Mouse (Mus musculus) adrenal gland, adult (tissue): ENCODE data around the gene Yif1b.

ENCODE experiments used
- DNase-seq, 2 experiments: peaks; one replicate each; pipeline ENCODE4 v3.0.0; 2022 to 2023; ENCODE audit warnings: low spot score in 1 of 2; ENCODE audit not compliant: inconsistent age in 2 of 2

The Yif1b gene

GRCm38 (mm10) chr7:29279261-29279660 lies 41.1 kb downstream of the Yif1b start:
- no peak for DNase-seq

DNA sequence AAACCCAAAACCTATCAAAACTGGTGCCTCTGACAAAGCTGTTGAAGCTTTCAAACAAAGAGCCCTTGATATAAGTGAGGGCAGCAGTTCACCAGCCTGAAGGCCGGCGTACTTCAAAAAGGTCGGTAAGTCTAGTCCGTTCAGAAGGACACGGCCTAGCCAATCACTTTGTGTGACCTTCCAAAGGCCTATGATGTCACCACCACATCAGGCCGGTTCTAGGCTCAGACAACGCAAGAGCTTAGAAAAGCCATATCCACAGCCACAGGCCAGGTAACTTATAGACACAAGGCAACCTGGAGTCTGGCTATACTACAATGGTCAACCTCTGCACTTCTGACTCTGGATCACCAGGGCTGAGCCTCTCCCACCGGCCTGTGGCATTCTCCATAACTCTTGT lies 41.8 kb downstream of the Yif1b start:
- peak; percentile 35 to 83 for DNase-seq

- peak in 1 of 2 experiments; percentile 54 for DNase-seq
Observed at GRCm38 (mm10) chr7:29280801-29281200, 42.7 kb downstream of the Yif1b start.

DNA sequence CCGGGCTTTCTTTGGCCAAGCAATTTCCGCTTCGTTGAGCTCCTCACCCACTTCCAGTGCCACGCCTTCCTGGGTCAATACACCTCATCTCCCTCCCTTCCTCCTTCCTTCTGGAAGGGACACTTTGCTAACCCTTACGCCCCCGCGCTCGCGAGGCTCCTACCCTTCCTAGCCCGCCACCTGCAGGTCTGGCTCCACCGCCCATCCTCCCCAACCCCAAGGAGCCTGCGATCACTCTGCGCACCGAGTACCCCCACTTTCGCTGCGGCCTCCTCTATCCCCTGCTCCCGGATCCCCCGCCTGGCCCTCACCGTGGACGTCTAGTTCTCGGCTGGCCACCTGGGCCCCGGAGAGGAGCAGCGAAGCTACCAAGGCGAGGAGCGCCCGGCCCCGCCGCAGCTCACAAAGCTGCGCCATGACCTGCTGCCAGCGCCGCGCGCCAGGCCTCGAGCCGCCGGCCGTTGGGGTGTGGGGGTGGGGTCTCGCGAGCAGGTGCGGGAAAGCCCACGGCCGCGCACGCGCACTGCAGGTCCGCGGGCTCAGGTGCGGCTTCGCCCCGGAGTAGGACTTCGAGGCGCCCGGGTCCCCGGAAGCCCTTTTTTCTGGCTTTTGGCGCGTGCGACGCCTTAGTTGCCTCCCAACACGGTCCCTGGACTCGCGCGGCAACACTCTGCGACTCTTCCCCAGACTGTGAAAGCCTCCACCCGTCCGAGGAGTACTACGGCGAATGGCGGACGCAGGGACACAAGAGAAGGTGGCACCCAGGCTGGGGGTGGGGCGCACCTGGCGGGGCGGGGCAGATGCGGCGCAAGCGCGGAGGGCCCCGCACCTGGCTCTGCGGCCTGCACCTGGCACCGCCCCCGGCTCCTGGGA lies 43.3 kb downstream of the Yif1b start, which contains the start of gene Spint2:
Gene Spint2, minus strand, starts transcription at position 712 of the 873 bp plus-strand sequence.
- DNase-seq, result peak; percentile 81 to 93

- no peak for DNase-seq
Observed at GRCm38 (mm10) chr7:29282074-29282554, 44.0 kb downstream of the Yif1b start.

DNA sequence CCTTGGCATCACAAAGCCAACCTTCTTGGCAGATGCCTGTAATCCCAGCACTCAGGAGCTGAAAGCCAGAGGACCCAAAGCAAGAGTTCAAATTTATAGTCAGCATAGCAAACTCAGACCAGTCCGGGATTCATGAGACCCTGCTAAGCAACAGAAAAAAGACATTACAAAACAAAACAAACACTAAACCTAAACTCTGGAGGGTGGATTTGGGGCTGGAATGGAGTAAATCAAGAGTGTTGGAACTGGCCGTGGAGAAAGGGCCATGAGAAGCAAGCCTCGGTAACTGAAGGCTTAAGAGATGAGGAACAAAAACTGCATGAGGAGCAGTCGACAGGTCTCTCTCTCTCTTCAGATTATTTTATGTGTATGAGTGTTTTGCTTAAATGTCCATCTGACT lies 45.7 kb downstream of the Yif1b start:
- DNase-seq, result no peak

- DNase-seq, result no peak
Observed at GRCm38 (mm10) chr7:29284523-29284922, 46.4 kb downstream of the Yif1b start.

DNA sequence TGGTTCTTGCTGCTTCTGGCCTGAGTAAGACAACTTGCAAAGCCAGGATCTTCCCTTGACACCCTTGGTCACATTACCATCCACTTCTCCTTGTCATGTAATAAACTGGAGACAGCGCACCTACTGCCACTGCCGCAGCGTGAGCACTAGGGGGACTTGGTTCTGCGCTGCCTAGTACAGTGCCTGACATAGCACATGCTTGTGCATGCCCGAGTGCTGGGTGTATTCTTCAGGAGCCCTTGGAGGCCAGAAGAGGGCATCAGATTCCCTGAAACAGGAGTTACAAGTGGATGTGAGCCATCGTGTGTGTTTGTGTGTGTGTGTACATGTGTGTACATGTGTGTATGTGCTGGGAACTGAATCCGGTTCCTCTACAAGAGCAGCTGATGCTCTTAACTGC lies 49.4 kb downstream of the Yif1b start:
- DNase-seq, result no peak

DNA sequence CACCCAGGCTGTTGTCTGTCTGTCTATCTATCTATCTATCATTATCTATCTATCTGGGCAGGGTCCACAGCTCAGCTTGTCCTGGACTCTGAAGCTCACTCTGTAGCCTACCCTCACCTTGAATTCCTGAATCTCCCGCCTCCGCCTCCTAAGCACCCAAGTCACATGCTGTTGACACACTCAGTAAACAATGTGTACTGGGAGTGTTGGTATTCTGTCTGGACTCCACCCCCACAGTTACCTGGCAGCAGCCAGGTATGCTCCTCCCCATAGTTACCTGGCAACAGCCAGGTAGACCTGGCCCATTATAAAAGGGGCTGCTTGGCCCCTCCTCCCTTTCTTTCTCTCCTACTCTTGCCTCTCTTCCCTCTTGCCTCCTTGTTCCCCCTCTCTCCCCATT lies 50.0 kb downstream of the Yif1b start:
- no peak for DNase-seq

DNA sequence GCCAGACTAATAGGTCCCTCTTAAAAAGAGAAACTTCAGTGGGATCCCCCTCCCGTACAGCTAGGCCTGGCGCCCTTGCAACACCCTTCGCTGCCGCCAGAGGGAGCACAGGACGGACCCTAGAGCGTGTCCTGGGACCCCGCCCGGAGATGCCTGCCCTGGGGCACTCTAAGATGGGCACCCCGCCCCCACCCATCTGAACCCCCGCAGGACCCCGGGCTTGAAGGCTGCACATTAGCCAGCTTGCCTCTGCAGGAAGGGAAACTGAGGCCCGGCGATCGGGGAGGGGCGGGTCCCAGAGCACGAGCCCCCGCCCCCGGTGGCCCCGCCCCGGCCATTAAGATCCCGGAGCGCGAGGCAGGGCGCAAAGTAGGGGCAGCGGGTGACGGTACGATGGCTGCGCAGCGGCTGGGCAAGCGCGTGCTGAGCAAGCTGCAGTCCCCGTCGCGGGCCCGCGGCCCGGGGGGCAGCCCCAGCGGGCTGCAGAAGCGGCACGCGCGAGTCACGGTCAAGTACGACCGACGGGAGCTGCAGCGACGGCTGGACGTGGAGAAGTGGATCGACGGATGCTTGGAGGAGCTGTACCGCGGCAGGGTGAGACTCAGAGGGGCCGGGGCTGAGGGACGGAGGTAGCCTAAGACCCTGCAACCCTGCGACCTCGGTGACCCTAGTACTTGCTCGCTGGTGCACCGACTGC lies 51.0 kb downstream of the Yif1b start, which contains the start of gene Ppp1r14a:
Gene Ppp1r14a, plus strand, starts transcription at position 367 of the 697 bp plus-strand sequence.
- DNase-seq, result peak; percentile 55 to 85

- DNase-seq, result no peak
Observed at GRCm38 (mm10) chr7:29289856-29290255, 51.7 kb downstream of the Yif1b start.

DNA sequence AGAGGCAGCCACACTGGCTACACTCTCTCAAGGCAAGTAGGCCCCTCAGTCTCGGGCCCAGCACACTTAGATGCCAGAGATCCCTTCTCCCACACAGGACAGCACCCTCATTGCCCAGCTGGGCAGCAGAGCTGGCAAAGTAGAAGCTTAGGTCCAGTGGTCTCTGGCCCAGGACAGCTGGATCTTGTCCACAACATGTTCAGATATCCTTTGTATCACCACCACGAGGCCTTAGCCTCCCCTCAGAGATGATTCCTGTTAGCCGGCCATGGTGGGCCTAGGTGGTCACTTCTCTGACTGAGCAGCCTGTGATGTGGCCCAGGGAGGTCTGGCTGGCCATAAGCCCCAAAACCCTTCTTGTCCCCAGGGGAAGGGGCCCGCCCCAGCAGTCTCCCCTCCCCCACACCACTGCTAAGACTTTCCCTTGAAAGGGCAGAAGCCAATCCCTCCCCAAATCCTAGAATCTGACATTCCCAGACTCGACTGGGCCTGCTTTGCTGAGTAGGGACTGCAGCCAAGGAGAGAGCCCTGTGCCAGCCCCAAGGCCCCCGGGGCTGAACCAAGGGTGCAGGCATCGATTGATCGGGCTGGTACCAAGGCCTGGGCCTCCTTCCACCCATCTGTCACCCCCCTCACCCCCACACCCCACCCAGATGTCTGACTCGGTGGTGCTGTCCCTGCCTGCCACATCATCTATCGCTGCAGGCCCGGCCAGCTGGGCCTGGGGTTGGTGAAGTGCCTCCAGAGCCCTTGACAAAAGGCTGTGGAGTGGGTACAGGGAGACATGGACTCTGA lies 52.8 kb downstream of the Yif1b start:
- no peak for DNase-seq

DNA sequence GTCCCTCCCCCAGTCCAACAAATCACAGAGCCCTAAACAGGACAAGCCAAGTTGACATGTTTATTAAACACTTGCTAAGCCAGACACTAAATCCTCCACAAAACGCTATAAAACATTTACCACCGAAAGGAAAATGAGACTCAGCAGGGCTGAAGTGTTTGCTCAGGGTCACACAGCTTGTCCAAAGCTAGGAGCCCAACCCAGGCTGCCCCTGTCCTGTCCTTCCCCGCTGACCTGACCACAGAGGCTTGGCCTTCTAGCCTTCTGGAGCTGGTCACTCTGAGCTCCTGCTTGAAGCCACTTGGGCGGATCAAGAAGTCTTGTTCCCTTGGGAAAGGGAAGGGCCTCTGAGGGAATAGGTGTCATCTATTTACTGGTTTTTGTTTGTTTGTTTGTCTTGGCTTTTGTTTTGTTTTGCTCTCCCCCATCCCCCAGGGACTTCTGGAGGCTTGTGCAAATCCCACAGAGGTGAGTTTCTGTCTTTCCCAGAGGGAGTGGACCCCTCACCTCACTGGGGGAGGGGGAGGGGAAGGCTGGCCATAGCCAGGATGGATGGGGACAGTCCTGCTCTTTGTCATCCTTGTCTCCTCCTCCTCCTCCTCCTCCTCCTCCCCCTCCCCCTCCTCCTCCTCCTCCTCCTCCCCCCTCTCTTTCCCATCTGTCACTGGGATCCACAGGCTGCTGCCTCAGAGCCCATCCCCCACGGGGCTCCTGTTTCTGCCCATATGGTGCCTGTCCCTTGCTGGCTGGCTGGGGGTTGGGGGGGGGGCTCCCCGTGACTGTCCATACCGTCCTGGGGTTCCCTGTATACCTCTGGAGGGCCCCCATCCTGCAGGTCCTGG lies 53.7 kb downstream of the Yif1b start:
- no peak for DNase-seq

DNA sequence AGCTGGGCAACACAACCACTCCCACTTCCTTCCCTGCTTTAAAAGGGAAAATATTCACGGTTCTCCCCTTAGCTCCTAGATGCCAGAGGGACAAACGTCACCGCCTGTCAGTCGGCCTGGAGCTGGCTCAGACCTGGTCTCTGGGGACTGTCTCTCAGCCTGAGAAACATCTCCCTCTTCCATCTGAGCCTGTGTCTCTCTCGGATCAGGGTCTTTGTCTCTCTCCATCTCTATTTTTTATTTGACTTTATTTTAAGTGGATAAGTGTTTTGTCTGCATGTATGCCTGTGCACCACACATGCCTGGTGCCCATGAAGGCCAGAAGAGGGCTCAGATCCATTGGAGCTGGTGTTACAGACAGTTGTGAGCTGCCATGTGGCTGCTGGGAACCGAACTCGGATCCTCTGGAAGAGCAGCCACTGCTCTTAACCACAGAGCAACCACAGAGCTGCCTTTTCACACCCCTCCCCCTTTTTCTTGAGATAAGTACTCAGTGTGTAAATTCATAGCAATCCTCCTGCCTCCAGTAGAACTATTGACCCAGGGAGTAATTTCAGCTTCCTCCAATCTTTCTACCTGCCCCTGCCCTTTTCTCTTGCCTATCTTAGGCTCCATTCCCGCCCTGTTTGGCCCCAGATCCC lies 54.4 kb downstream of the Yif1b start:
- DNase-seq, result no peak

- DNase-seq, result no peak
Observed at GRCm38 (mm10) chr7:29293131-29294065, 55.3 kb downstream of the Yif1b start.

DNA sequence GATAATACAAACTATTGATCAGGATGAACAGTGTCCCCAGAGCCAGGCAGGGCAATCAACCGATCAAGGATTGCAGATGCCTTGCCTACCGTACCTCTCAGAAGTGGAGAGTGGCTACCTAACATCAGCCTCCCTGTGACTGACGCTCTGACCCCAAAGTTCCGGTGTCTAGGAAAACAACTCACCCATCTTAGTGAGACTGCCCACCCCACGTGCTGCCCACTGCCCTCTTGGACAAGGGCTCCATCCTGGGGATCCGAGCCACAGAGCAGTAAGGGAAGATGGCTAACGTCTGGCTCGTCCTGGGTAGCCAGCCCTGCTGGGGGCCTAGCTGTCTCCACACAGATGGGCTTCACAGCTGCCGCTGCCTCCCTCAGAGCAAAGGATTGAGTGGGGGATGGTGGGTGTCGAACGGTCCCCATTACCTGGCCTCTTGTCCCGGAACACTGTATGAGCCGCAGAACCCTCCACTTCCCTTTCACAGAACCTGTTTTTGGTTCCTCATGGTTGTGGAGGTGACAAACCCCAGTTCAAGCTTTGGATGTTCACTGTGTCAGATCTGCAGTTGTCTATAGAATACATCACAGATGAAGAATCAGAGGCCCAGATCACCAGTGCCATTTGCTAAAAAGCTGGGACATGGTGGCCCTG lies 56.1 kb downstream of the Yif1b start:
- no peak for DNase-seq

DNA sequence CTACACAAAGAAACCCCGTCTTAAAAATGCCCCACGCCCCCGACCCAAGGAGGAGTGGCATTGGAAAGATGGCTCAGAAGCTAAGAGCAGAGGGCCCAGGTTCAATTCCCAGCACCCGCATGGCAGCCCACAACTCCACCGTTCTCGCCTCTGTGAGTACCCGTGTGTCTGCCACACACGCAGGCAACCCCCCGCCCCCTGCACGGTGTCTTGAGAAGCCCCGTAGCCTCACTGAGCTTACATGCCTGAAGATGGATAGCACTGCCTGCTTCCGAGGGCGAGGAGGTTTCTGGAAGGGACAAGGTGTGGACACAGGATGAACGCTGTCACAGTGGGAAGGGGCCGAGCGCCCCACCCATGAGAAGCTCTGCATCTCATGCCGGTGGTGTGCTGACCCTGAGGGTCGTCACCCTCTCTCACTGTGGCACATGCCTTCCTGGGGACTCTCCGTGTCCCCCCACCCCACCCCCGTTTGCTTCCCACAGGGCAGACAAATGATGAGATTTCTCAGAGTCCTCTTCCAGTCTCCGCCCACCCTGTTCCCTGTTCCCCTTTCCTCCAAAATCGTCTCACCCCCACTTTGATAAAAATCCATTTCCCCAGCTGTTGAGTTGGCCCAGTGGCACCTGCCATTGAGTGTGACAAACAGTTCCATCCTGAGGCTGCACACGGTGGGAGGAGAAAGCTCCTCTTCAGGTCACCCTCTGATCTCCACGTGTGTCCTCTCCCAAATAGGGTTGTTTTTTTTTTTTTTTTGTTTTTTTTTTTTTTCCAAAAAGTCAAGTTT lies 57.9 kb downstream of the Yif1b start:
- no peak for DNase-seq
